Mouse (Mus musculus) ovary, postnatal 36 days (tissue): ENCODE measurements around the gene Gm47985.

Source experiments
- DNase-seq: peaks from one replicate; pipeline ENCODE4 v3.0.0; 2022; ENCODE audit warnings: low spot score, mixed read lengths

The Gm47985 gene

DNA sequence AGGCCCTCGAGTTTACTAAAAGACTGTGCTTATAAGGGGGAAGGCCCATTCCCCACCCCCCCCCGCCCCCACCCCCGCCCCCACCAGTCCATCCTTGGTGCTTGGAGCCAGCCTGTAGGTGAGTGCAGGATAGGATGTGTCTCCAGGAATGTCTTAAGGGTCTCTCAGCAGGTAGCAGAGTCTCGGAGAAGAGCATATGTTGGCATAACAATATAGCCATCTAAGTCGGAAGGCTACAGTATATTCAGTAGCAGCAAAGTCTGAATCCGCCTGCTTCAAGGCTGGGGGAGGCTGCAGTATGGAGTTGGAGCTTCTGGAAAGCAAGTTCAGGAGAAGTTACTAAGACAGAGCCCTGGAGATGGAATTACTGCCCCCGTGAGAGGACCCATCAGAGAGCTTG is 37.8 kb downstream of the Gm47985 start:
- no peak for DNase-seq

GRCm38 (mm10) chr1:151222561-151223267 is 40.4 kb downstream of the Gm47985 start:
- DNase-seq = no peak

GRCm38 (mm10) chr1:151223377-151223776 is 41.0 kb downstream of the Gm47985 start:
- DNase-seq = no peak

GRCm38 (mm10) chr1:151224536-151224935 is 42.2 kb downstream of the Gm47985 start:
- DNase-seq = no peak

GRCm38 (mm10) chr1:151227506-151227905 is 45.2 kb downstream of the Gm47985 start:
- no peak for DNase-seq

GRCm38 (mm10) chr1:151228320-151228989 is 46.1 kb downstream of the Gm47985 start:
- no peak for DNase-seq

DNA sequence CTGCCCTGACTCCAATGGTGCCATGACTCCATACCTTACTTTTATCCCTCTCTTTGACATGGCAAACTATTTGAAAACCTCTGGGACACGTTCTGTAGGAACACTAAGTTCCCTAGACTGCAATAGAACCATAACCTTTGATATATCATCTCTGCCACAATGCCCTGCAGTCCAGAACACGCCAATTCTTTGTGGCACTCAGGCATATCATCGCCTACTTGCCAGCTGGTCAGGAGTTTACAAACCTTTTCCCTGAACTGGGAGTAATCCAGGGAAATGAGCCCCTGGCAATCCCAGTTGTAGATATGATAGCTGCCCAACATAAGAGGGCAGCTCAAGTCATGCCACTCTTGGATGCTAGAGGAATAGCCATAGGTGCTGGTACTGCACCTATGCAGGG is 50.0 kb downstream of the Gm47985 start:
- DNase-seq = no peak

DNA sequence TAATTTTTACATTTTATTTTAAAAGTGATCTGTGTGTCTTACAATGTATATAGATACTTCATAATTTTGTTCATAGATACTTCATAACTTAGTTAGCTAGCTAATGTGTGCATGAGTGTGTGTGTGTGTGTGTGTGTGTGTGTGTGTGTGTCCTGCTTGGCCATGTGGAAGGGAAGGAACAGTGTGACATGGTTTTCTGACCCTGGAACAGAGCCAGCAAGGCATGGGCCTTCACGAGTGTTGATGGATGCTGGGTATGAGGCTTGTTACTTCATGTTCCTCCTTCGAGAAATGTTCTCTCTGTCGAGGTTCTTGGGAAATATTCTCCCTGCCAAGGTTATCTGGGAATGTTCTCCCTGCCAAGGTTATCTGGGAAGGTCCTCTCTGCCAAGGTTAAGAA is 51.4 kb downstream of the Gm47985 start:
- DNase-seq = no peak
